Mouse (Mus musculus) embryo, embryonic 11.5 days (tissue): ENCODE measurements around the gene Prss46.

Experiments used
- DNase-seq: peaks from one replicate; pipeline ENCODE4 v3.0.0-alpha.2; 2012; ENCODE audit warnings: low read depth, low spot score

The Prss46 gene

DNA sequence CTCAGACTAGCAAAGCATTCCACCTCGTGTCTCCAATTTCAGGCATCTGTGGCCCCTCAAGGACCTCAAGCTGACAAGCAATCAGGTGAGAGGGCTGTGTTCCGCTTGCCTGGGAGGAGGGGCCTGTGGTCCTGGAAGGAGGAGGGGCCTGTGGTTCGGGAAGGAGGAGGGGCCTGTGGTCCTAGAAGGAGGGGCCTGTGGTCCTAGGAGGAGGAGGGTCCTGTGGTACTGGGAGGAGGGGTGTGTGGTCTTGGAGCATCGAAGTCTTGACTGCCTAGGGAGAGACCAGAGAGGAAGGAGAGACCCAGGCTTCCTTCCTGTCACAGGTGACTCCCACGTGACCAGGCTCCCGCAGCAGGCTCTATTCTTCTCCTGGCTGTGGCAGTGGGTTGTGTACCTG is 52.3 kb downstream of the Prss46 start:
- no peak for DNase-seq

DNA sequence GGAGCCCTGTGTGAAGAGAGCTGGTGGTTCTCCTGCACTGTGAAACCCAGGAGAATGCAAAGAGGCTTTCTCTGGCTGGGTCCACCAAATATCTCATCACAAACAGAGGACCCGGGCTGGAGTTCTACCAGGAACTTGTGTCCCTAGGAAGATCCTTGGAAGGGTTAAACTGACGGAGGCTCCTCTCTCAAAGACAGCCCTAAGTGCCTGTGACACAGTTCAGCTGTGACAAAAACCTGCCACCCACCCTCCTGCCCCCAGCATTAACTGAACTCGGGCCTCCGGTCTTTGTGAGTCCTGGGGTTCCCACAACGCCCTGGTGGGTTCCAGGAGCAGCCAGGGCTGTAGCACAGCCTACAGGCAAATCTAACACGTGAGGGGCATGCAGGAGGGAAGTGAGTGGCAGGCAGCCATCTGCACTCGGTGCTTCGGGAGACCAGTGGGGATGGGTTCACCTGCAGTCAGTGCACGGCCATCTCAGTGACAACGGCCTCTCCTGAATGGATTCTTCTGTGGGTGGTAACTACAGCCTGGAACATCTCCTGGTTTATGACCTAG is 55.2 kb downstream of the Prss46 start:
- DNase-seq: no peak

- DNase-seq: no peak
Measured at GRCm38 (mm10) chr9:110901204-110901603, 56.9 kb downstream of the Prss46 start.

- no peak for DNase-seq
Measured at GRCm38 (mm10) chr9:110902271-110902670, 58.0 kb downstream of the Prss46 start.
